Mouse (Mus musculus): ENCODE data around the gene Zc2hc1b.

DNA sequence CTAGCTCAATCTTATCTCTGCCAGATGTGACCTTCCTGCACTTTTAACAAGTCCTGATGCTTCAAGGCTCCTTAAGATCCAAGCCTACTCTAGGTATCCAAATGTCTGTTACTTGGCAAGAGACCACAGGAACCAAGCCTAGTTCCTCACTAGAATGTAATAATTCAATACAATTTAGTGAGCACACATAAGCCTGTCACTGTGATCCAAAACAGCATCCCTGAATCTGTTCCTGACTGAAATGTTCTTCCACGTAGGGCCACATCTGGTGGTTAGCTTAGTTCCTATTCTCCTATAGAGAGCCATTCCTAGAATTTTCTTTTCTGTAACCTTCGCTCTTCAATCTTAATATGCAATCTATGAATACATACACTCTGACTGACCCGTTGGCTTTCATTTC is 8.9 kb upstream of the Zc2hc1b start:
- TF ChIP-seq USF1 (IDR thresholded peaks at IDR 0.05; ENCODE audit: low read depth) (no peak), CTCF (IDR thresholded peaks at IDR 0.05; ENCODE audit: control insufficient read depth, insufficient read depth, insufficient read length) (no peak), MAX (IDR thresholded peaks at IDR 0.05) (no peak), CEBPB (IDR thresholded peaks at IDR 0.05; ENCODE audit: low read depth) (no peak), MYOG (IDR thresholded peaks at IDR 0.05; ENCODE audit: control insufficient read depth, extremely low read depth, insufficient read length) (no peak), FOSL1 (IDR thresholded peaks at IDR 0.05; ENCODE audit: insufficient read depth, low read length, poor library complexity, severe bottlenecking) (no peak)

All from C2C12 (cell line).